11 mouse cellular contexts compared by ENCODE assay signal in genomic region chr4:33243016-33243758, GRCm38 (mm10). TPM values are rescaled to one million over a fixed set of nuclear protein-coding genes. Genes with fewer than 3 reads are reported as not detected.
DNase-seq lines count a peak whose midpoint lies in the region; ATAC-seq and TF ChIP-seq lines count a peak whose summit lies in the region.
"Had no signal": no experiment of that assay in that cellular context is flagged by ENCODE, and none has a peak within 500 bp of the region (broad histone marks: within the 10 kb centered on the region; RNA-seq: fewer than 3 reads in every experiment).

No protein-coding gene starts in this region.

- H3K9ac ChIP-seq in intestine, embryonic 16.5 days (ENCODE audit: low read depth, low read length) = no peak overlapping the region
- H3K9ac ChIP-seq in intestine, embryonic 15.5 days = no peak overlapping the region
- no peak overlapping the region for H3K9ac ChIP-seq in MEL (ENCODE audit: control insufficient read depth, low read depth, low read length, poor library complexity, severe bottlenecking)
- no peak overlapping the region for H3K9ac ChIP-seq in embryonic facial prominence, embryonic 13.5 days
- H3K9ac ChIP-seq: hindbrain, embryonic 14.5 days; liver, embryonic 14.5 days had no signal

- no peak overlapping the region for H3K4me2 ChIP-seq in intestine, embryonic 16.5 days (ENCODE audit: low read depth, low read length)
- H3K4me2 ChIP-seq in intestine, embryonic 15.5 days (replicated peaks) = no peak overlapping the region
- no peak overlapping the region for H3K4me2 ChIP-seq in embryonic facial prominence, embryonic 13.5 days
- H3K4me2 ChIP-seq: hindbrain, embryonic 14.5 days had no signal

- TF ChIP-seq CTCF in MEL (IDR thresholded peaks at IDR 0.05 in 2 of 3, conservative IDR thresholded peaks at IDR 0.05 in 1 of 3; ENCODE audit: control insufficient read depth in 1 of 3, insufficient read depth in 1 of 3, low read depth in 2 of 3, low read length in 3 of 3, poor library complexity in 1 of 3, severe bottlenecking in 1 of 3) = no peak

- H3K27me3 ChIP-seq in intestine, embryonic 16.5 days (replicated peaks; ENCODE audit: control insufficient read depth, insufficient read depth, low read length) = no peaks in the 10 kb centered on the region
- H3K27me3 ChIP-seq in intestine, embryonic 15.5 days (replicated peaks) = no peaks in the 10 kb centered on the region
- H3K27me3 ChIP-seq in MEL (ENCODE audit: control insufficient read depth in 1 of 2, insufficient read depth in 2 of 2, low read length in 2 of 2) = no peaks in the 10 kb centered on the region
- H3K27me3 ChIP-seq in embryonic facial prominence, embryonic 13.5 days = no peaks in the 10 kb centered on the region

- no peak for ATAC-seq in intestine, embryonic 16.5 days
- ATAC-seq in intestine, embryonic 15.5 days = no peak
- ATAC-seq in embryonic facial prominence, embryonic 13.5 days (ENCODE audit: insufficient number of reproducible peaks, insufficient read depth, low FRiP score, low TSS enrichment, low read depth) = no peak
- ATAC-seq in megakaryocyte progenitor cell, adult 5-6 weeks (replicated peaks; ENCODE audit: poor library complexity) = peak; percentile 19

- peaks cover 11% of the 10 kb centered on the region for H3K79me2 ChIP-seq in MEL (ENCODE audit: control insufficient read depth, insufficient read depth, low read length, poor library complexity)

- H3K36me3 ChIP-seq in intestine, embryonic 16.5 days (ENCODE audit: control insufficient read depth, insufficient read depth, low read length) = peaks cover 5% of the 10 kb centered on the region; the same call in 1 of the 2 replicates
- H3K36me3 ChIP-seq in intestine, embryonic 15.5 days = no peaks in the 10 kb centered on the region; the same call in 1 of the 2 replicates
- peaks cover 7 to 24% of the 10 kb centered on the region in 2 experiments for H3K36me3 ChIP-seq in MEL (ENCODE audit: control insufficient read depth in 1 of 2, insufficient read depth in 2 of 2, low read length in 2 of 2)
- peaks cover 40% of the 10 kb centered on the region for H3K36me3 ChIP-seq in embryonic facial prominence, embryonic 13.5 days

- DNase-seq in MEL (ENCODE audit: low read depth, low spot score) = peak; percentile 71
- DNase-seq in kidney, adult 11 months = no peak
- DNase-seq in layer of hippocampus, postnatal 36 days = no peak
- DNase-seq: kidney, adult 9 months had no signal

- WGBS in intestine, embryonic 16.5 days = 75% methylated on average over 12 of the region's 12 CpGs
- WGBS in intestine, embryonic 15.5 days = 78% methylated on average over 12 of the region's 12 CpGs
- 82% methylated on average over 12 of the region's 12 CpGs for WGBS in embryonic facial prominence, embryonic 13.5 days

- 0 out of 2 replicates have a peak overlapping the region, but pooled peaks have one; percentile 26 for H3K27ac ChIP-seq in intestine, embryonic 16.5 days (ENCODE audit: low read length)
- no peak overlapping the region for H3K27ac ChIP-seq in intestine, embryonic 15.5 days
- peak overlapping the region; percentile 52 for H3K27ac ChIP-seq in MEL (ENCODE audit: control insufficient read depth, low read depth, low read length)
- H3K27ac ChIP-seq in embryonic facial prominence, embryonic 13.5 days = peak overlapping the region; percentile 33; the same call in 1 of the 2 replicates
- H3K27ac ChIP-seq: hindbrain, embryonic 14.5 days; liver, embryonic 14.5 days; macrophage had no signal

- peak in 1 of 2 experiments; percentile 38; a peak in 1 of 4 replicates for TF ChIP-seq EP300 in MEL (IDR thresholded peaks at IDR 0.05; ENCODE audit: low read depth in 1 of 2, low read length in 2 of 2)

- H3K4me1 ChIP-seq in intestine, embryonic 16.5 days (ENCODE audit: control insufficient read depth, insufficient read depth, low read length) = peaks cover 5% of the 10 kb centered on the region
- H3K4me1 ChIP-seq in intestine, embryonic 15.5 days (replicated peaks) = peaks cover 4% of the 10 kb centered on the region
- peaks cover 3 to 19% of the 10 kb centered on the region in 2 experiments; a peak in 3 of 4 replicates for H3K4me1 ChIP-seq in MEL (ENCODE audit: control insufficient read depth in 1 of 2, insufficient read depth in 2 of 2, low read length in 2 of 2)
- peaks cover 26% of the 10 kb centered on the region for H3K4me1 ChIP-seq in embryonic facial prominence, embryonic 13.5 days

- H3K4me3 ChIP-seq in intestine, embryonic 16.5 days (ENCODE audit: low read length) = no peak overlapping the region
- no peak overlapping the region for H3K4me3 ChIP-seq in intestine, embryonic 15.5 days (replicated peaks)
- no peak overlapping the region for H3K4me3 ChIP-seq in MEL (ENCODE audit: control insufficient read depth in 1 of 2, insufficient read depth in 1 of 2, low read depth in 2 of 2, low read length in 2 of 2)
- H3K4me3 ChIP-seq in embryonic facial prominence, embryonic 13.5 days = no peak overlapping the region

- H3K9me3 ChIP-seq in intestine, embryonic 16.5 days (ENCODE audit: control insufficient read depth, low read length) = no peaks in the 10 kb centered on the region
- no peaks in the 10 kb centered on the region for H3K9me3 ChIP-seq in intestine, embryonic 15.5 days
- no peaks in the 10 kb centered on the region for H3K9me3 ChIP-seq in MEL (replicated peaks; ENCODE audit: insufficient read depth, low read length)
- H3K9me3 ChIP-seq in embryonic facial prominence, embryonic 13.5 days = 0 out of 2 replicates have a peak, but pooled peaks cover 3% of the 10 kb centered on the region

- no peak for TF ChIP-seq POLR2A in MEL (IDR thresholded peaks at IDR 0.05; ENCODE audit: control insufficient read depth in 1 of 2, insufficient read depth in 1 of 2, low read depth in 1 of 2, low read length in 2 of 2, poor library complexity in 1 of 2)

- no peak for TF ChIP-seq RAD21 in MEL (IDR thresholded peaks at IDR 0.05; ENCODE audit: low read depth, low read length)

TF ChIP-seq in MEL, 35 proteins besides CTCF, POLR2A, EP300 and RAD21 (continues in another document):
- TF ChIP-seq TCF12 (IDR thresholded peaks at IDR 0.05; ENCODE audit: low read depth, low read length) = peak; percentile 48; the same call in 1 of the 2 replicates
- no peak for TF ChIP-seq MAX (IDR thresholded peaks at IDR 0.05; ENCODE audit: low read length)
- no peak for TF ChIP-seq UBTF (IDR thresholded peaks at IDR 0.05; ENCODE audit: borderline replicate concordance, insufficient read depth, low read depth, low read length)
- no peak for TF ChIP-seq MYB (IDR thresholded peaks at IDR 0.05; ENCODE audit: low read depth, low read length)
- peak; percentile 76 for TF ChIP-seq GATA1 (IDR thresholded peaks at IDR 0.05; ENCODE audit: low read depth, low read length)
- TF ChIP-seq RCOR1 (IDR thresholded peaks at IDR 0.05; ENCODE audit: low read depth, low read length) = peak; percentile 6; the same call in 1 of the 2 replicates
- no peak for TF ChIP-seq TBP (IDR thresholded peaks at IDR 0.05; ENCODE audit: low read depth, low read length)
- TF ChIP-seq SMC3 (IDR thresholded peaks at IDR 0.05; ENCODE audit: low read depth, low read length) = no peak
- TF ChIP-seq SIN3A (IDR thresholded peaks at IDR 0.05; ENCODE audit: low read length) = no peak
- TF ChIP-seq ELF1 (IDR thresholded peaks at IDR 0.05; ENCODE audit: low read depth, low read length) = no peak
- TF ChIP-seq TAL1 (IDR thresholded peaks at IDR 0.05; ENCODE audit: low read length) = peak; percentile 74
- no peak for TF ChIP-seq POLR2AphosphoS2 (IDR thresholded peaks at IDR 0.05; ENCODE audit: low read length)
- TF ChIP-seq MAZ (IDR thresholded peaks at IDR 0.05; ENCODE audit: low read depth, low read length) = no peak
- no peak for TF ChIP-seq ZC3H11A (IDR thresholded peaks at IDR 0.05; ENCODE audit: low read depth, low read length)
- no peak for TF ChIP-seq NELFE (IDR thresholded peaks at IDR 0.05; ENCODE audit: low read depth, low read length)
- no peak for TF ChIP-seq ZMIZ1 (IDR thresholded peaks at IDR 0.05; ENCODE audit: low read depth, low read length)

RNA-seq across cellular contexts. Expression of gene Srsf12, which starts 34.4 kb away (rescaled TPM):
- polyA plus RNA-seq in intestine, embryonic 16.5 days (2015; fragmentation: Nextera tagmentation; extraction: Ambion mirVana) = 4.7 and 5.2 TPM in 2 replicates
- polyA plus RNA-seq in intestine, embryonic 15.5 days (2015; fragmentation: Nextera tagmentation; extraction: Ambion mirVana) = 6.2 and 6.7 TPM in 2 replicates
- not detected in 2 replicates for total RNA-seq in MEL (2012; rRNA removed)
- polyA plus RNA-seq in MEL (2012; ENCODE audit: insufficient read depth in 1 of 2, insufficient read length in 2 of 2, low read depth in 1 of 2, low replicate concordance in 2 of 2, missing spikeins in 1 of 2) = not detected
- polyA plus RNA-seq in embryonic facial prominence, embryonic 13.5 days (2015; fragmentation: Nextera tagmentation; extraction: Ambion mirVana) = 18.8 and 20.6 TPM in 2 replicates
- total RNA-seq in megakaryocyte progenitor cell, adult 5-6 weeks (2015) = not detected in 2 replicates
- total RNA-seq in megakaryocyte progenitor cell, adult 5-6 weeks (2017) = not detected in 2 replicates
- 10 to 100 TPM; 26.9 to 28.7 TPM for total RNA-seq in layer of hippocampus, postnatal 36 days (2021)
- polyA plus RNA-seq: macrophage had no signal

RNA-seq across cellular contexts. Expression of gene Pnrc1, which starts 46.8 kb away (rescaled TPM):
- 51.0 and 59.6 TPM in 2 replicates for polyA plus RNA-seq in intestine, embryonic 16.5 days (2015; fragmentation: Nextera tagmentation; extraction: Ambion mirVana)
- 68.7 and 78.0 TPM in 2 replicates for polyA plus RNA-seq in intestine, embryonic 15.5 days (2015; fragmentation: Nextera tagmentation; extraction: Ambion mirVana)
- 7.6 and 11.8 TPM in 2 replicates for total RNA-seq in MEL (2012; rRNA removed)
- polyA plus RNA-seq in MEL (2012; ENCODE audit: insufficient read depth in 1 of 2, insufficient read length in 2 of 2, low read depth in 1 of 2, low replicate concordance in 2 of 2, missing spikeins in 1 of 2) = 10 to 100 TPM in 1 of 2 experiments, not detected in 1; 14.4 TPM
- polyA plus RNA-seq in embryonic facial prominence, embryonic 13.5 days (2015; fragmentation: Nextera tagmentation; extraction: Ambion mirVana) = 103 and 118 TPM in 2 replicates
- total RNA-seq in megakaryocyte progenitor cell, adult 5-6 weeks (2015) = 155 and 182 TPM in 2 replicates
- 91.2 and 96.2 TPM in 2 replicates for total RNA-seq in megakaryocyte progenitor cell, adult 5-6 weeks (2017)
- total RNA-seq in layer of hippocampus, postnatal 36 days (2021) = 100 to 1,000 TPM; 137 to 151 TPM

RNA-seq across cellular contexts. Expression of gene Pm20d2, which starts 53.6 kb away (rescaled TPM):
- 0.82 and 0.88 TPM in 2 replicates for polyA plus RNA-seq in intestine, embryonic 16.5 days (2015; fragmentation: Nextera tagmentation; extraction: Ambion mirVana)
- polyA plus RNA-seq in intestine, embryonic 15.5 days (2015; fragmentation: Nextera tagmentation; extraction: Ambion mirVana) = 1.3 and 1.4 TPM in 2 replicates
- not detected in 2 replicates for total RNA-seq in MEL (2012; rRNA removed)
- not detected for polyA plus RNA-seq in MEL (2012; ENCODE audit: insufficient read depth in 1 of 2, insufficient read length in 2 of 2, low read depth in 1 of 2, low replicate concordance in 2 of 2, missing spikeins in 1 of 2)
- polyA plus RNA-seq in embryonic facial prominence, embryonic 13.5 days (2015; fragmentation: Nextera tagmentation; extraction: Ambion mirVana) = 1.5 and 2.4 TPM in 2 replicates
- 0.24 and 0.47 TPM in 2 replicates for total RNA-seq in megakaryocyte progenitor cell, adult 5-6 weeks (2015)
- 0.37 TPM in 1 of 2 replicates, not detected in the other for total RNA-seq in megakaryocyte progenitor cell, adult 5-6 weeks (2017)
- total RNA-seq in layer of hippocampus, postnatal 36 days (2021) = 1 to 10 TPM; 7.9 to 9.9 TPM
- polyA plus RNA-seq: macrophage had no signal
